Mouse (Mus musculus): ENCODE data around the gene Tas1r1.

DNA sequence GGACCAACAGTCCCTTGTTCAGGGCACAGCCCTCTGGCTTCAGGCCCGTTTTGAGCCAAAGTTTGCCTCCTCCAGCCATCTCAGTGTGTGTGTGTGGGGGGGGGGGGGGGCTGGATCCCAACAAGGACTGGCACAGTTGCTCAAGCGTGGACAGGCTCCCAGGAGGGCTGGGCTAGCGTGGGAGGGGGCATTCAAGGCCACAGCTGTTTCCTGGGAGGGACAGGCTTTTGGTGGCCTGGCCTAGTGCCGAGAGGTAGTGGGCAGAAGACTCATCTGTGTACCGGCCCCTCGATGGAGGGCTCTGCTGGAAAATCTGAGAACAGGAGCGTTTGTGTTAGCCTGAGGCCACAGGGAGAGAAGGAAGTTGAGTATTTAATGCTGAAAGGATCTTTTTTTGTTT lies 41.6 kb upstream of the Tas1r1 start:
- TF ChIP-seq POLR2A (IDR thresholded peaks at IDR 0.05; ENCODE audit: low read depth, low read length) (no peak), CTCF (IDR thresholded peaks at IDR 0.05; ENCODE audit: extremely low read depth, insufficient read length, insufficient replicate concordance, low read depth, low read length) (no peak)

Measured in small intestine, adult 2 months (tissue).